Mouse (Mus musculus): ENCODE results near the gene Krtap5-2. TPM values are rescaled to one million over a fixed set of nuclear protein-coding genes. Genes with fewer than 3 reads are reported as not detected.

Krtap5-2 gene
- polyA plus RNA-seq (2017; shearing (Covaris generic)), result not detected

GRCm38 (mm10) chr7:142175905-142176304, at the start of gene Krtap5-2:
Gene Krtap5-2 (minus strand): TSS chr7:142176005.

GRCm38 (mm10) chr7:142211559-142211958, 35.8 kb upstream of the Krtap5-2 start, which contains the start of gene Gm7579:
Gene Gm7579 (plus strand): TSS chr7:142211859.

GRCm38 (mm10) chr7:142201064-142201463, 25.3 kb upstream of the Krtap5-2 start, which contains the start of gene Krtap5-3:
Gene Krtap5-3 (plus strand): TSS chr7:142201364.

DNA sequence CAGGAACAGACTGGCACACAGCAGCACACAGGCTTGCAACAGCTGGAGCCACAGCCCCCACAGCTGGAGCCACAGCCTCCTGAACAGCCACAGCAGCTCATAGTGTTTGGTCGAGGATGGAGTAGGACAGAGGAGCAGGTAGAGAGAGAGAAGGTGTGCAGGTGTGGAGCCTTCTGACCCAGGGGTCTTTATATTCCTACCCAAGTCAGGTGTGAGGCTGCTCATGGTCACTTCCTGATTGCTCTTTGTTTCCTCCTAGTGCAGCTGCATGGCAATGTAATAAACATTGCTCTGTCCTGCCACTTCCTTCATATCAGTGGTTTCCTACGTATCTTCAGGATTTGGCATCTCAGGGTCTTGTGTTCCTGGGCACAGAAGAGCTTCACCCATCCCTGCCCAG, 14.5 kb upstream of the Krtap5-2 start, which contains the start of gene Gm10153:
TSS of gene Gm10153 (minus strand) at position 101 of the 400 bp plus-strand sequence.

DNA sequence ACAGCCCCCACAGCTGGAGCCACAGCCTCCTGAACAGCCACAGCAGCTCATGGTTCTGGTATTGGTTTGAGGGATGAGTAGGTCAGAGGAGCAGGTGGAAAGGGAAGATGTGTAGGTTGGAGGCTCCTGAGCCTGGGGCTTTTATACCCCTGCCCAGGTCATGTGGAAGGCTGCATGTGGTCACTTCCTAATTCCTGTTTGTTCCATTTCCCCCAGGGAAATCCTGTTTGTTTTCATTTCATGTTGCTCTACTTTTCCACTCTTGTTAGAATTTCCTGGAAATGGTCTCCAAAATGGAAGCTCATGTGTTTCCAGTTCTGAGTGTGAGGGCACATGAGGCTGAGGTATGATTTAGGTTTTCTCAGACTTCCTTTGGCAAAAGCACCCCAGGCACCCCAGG, 10.2 kb downstream of the Krtap5-2 start, which contains the start of gene Gm4553:
TSS of gene Gm4553 (minus strand) at position 101 of the 400 bp plus-strand sequence.

DNA sequence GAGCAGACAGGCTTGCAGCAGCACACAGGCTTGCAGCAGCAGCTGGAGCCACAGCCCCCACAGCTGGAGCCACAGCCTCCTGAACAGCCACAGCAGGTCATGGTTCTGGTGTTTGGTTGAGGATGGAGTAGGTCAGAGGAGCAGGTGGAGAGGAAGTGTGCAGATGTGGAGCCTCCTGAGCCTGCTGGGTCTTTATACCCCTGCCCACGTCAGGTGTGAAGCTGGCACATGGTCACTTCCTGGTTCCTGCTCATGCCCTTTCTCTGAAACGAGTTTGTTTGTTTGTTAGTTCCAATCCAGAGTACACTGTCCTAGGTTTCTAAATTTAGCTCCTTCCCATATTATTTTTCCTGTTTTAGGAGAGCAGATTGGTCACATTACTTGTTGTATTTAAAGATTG, 18.8 kb downstream of the Krtap5-2 start, which contains the start of gene Gm29735:
TSS of gene Gm29735 (minus strand) at position 101 of the 400 bp plus-strand sequence.

DNA sequence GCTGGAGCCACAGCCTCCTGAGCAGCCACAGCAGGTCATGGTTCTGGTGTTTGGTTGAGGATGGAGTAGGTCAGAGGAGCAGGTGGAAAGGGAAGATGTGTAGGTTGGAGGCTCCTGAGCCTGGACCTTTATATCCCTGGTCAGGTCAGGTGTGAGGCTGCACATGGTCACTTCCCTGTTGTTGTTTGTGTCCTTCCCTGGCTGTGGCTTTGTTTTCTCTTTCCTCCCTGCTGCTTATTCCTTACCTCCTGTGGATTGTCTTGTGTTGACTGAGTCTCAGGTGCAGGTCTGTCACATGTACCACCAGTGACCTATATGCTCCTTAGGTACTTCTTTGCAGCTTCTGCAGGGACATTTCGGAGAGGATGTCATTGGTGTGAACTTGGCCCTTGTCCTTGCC, 31.3 kb downstream of the Krtap5-2 start, which contains the start of gene Gm45337:
TSS of gene Gm45337 (minus strand) at position 101 of the 400 bp plus-strand sequence.

DNA sequence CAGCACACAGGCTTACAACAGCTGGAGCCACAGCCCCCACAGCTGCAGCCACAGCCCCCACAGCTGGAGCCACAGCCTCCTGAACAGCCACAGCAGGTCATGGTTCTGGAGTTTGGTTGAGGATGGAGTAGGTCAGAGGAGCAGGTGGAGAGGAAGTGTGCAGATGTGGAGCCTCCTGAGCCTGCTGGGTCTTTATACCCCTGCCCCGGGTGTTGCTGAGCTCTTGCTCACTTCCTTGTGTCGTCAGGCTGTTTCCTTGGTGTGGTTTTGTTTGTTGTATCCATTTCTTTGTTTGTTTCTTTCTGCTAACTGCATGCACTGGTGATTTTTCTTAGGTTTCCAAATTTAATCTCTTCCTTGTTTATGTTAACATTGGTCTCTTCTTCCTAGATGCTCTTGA, 39.9 kb downstream of the Krtap5-2 start, which contains the start of gene Gm39115:
TSS of gene Gm39115 (minus strand) at position 101 of the 400 bp plus-strand sequence.

Other genes with a start within 250 kb of the Krtap5-2 start
- gene Brsk2, start 226.3 kb downstream of the Krtap5-2 start, polyA plus RNA-seq (2017; shearing (Covaris generic)), result 0.76 TPM
- gene Mob2, start 114.9 kb downstream of the Krtap5-2 start, polyA plus RNA-seq (2017; shearing (Covaris generic)), result 79.6 TPM
- gene Dusp8, start 80.2 kb downstream of the Krtap5-2 start, polyA plus RNA-seq (2017; shearing (Covaris generic)), result not detected
- not detected for gene Gm45618, start 55.3 kb downstream of the Krtap5-2 start, polyA plus RNA-seq (2017; shearing (Covaris generic))
- not detected for gene Gm39115, start 40.0 kb downstream of the Krtap5-2 start, polyA plus RNA-seq (2017; shearing (Covaris generic))
- not detected for gene Gm45337, start 31.4 kb downstream of the Krtap5-2 start, polyA plus RNA-seq (2017; shearing (Covaris generic))
- gene Gm29735, start 18.9 kb downstream of the Krtap5-2 start, polyA plus RNA-seq (2017; shearing (Covaris generic)), result not detected
- gene Gm4553, start 10.3 kb downstream of the Krtap5-2 start, polyA plus RNA-seq (2017; shearing (Covaris generic)), result not detected
- not detected for gene Gm10153, start 14.4 kb upstream of the Krtap5-2 start, polyA plus RNA-seq (2017; shearing (Covaris generic))
- not detected for gene Krtap5-3, start 25.4 kb upstream of the Krtap5-2 start, polyA plus RNA-seq (2017; shearing (Covaris generic))
- gene Gm7579, start 35.9 kb upstream of the Krtap5-2 start, polyA plus RNA-seq (2017; shearing (Covaris generic)), result not detected
- not detected for gene Krtap5-5, start 54.0 kb upstream of the Krtap5-2 start, polyA plus RNA-seq (2017; shearing (Covaris generic))
- not detected for gene Gm40460, start 65.1 kb upstream of the Krtap5-2 start, polyA plus RNA-seq (2017; shearing (Covaris generic))
- not detected for gene Gm2431, start 82.3 kb upstream of the Krtap5-2 start, polyA plus RNA-seq (2017; shearing (Covaris generic))
- gene Gm4559, start 98.4 kb upstream of the Krtap5-2 start, polyA plus RNA-seq (2017; shearing (Covaris generic)), result not detected
- not detected for gene Krtap5-1, start 121.1 kb upstream of the Krtap5-2 start, polyA plus RNA-seq (2017; shearing (Covaris generic))
- not detected for gene Krtap5-4, start 127.5 kb upstream of the Krtap5-2 start, polyA plus RNA-seq (2017; shearing (Covaris generic))
- gene Ifitm10, start 197.7 kb upstream of the Krtap5-2 start, polyA plus RNA-seq (2017; shearing (Covaris generic)), result 2.3 TPM
- gene Gm49369, start 206.7 kb upstream of the Krtap5-2 start, polyA plus RNA-seq (2017; shearing (Covaris generic)), result not detected
- 417 TPM for gene Ctsd, start 212.0 kb upstream of the Krtap5-2 start, polyA plus RNA-seq (2017; shearing (Covaris generic))

Measured in activated CD4-positive, CD25-positive, alpha-beta regulatory T cell, adult 9 weeks (primary cell).